Mouse (Mus musculus) heart, adult 2 months (tissue): ENCODE measurements at regions not wholly inside any gene's neighbourhood (a gene's known extent, or its start where the extent isn't known, plus 50 kb on each side); places are given as distances from the start of the nearest gene placed in this dataset.

Experiments
- DNase-seq, 2 experiments: peaks; one replicate each; pipeline ENCODE4 v3.0.0; 2021
- H3K27ac ChIP-seq: fragments of 200-600 bp; 2 replicates; pipeline ENCODE4 v1.8.1; 2022
- H3K27me3 ChIP-seq: fragments of 200-500 bp; 2 replicates; pipeline ENCODE4 v1.6.1; 2012; ENCODE audit warnings: mild to moderate bottlenecking, low read length, inconsistent platforms, mixed read lengths; ENCODE audit not compliant: control insufficient read depth, insufficient read depth
- H3K36me3 ChIP-seq: fragments of 200-500 bp; 2 replicates; pipeline ENCODE4 v1.6.1; 2012; ENCODE audit warnings: low read length, inconsistent platforms; ENCODE audit not compliant: control insufficient read depth, insufficient read depth
- H3K4me1 ChIP-seq: fragments of 200-500 bp; 2 replicates; pipeline ENCODE4 v1.6.1; 2011; ENCODE audit warnings: low read length; ENCODE audit not compliant: control insufficient read depth, insufficient read depth
- H3K4me3 ChIP-seq: fragments of 200-600 bp; 2 replicates; pipeline ENCODE4 v1.8.1; 2022
- H3K79me2 ChIP-seq: fragments of 200-500 bp; replicated peaks from 2 replicates; pipeline ENCODE4 v1.6.1; 2012; ENCODE audit warnings: mild to moderate bottlenecking, inconsistent platforms, low read length, moderate library complexity, mixed read lengths; ENCODE audit not compliant: control insufficient read depth, insufficient read depth
- H3K9ac ChIP-seq: fragments of 200-500 bp; 2 replicates; pipeline ENCODE4 v1.6.1; 2012; ENCODE audit warnings: low read depth, mild to moderate bottlenecking, control low read depth, inconsistent platforms, low read length, mixed read lengths
- CTCF ChIP-seq: fragments of 200-600 bp; IDR thresholded peaks from 2 replicates; pipeline ENCODE4 v1.8.1; 2022; ENCODE audit warnings: antibody characterized with exemption, mild to moderate bottlenecking, moderate library complexity
- EP300 ChIP-seq: fragments of 200-500 bp; IDR thresholded peaks from 2 replicates; pipeline ENCODE4 v1.6.1; 2011; ENCODE audit warnings: low read depth, low read length, control low read depth; ENCODE audit not compliant: insufficient read depth
- POLR2A ChIP-seq: fragments of 200-500 bp; IDR thresholded peaks from 2 replicates; pipeline ENCODE4 v1.6.1; 2011; ENCODE audit warnings: mild to moderate bottlenecking, low read depth, low read length, control low read depth; ENCODE audit not compliant: insufficient read depth
- WGBS: fragments of 180-500 bp; shearing (Covaris S2); methylation state at CpG from one replicate; pipeline ENCODE4 v1.1.7; 2018; 5-methylcytosine and 5-hydroxymethylcytosine counted together
- intact Hi-C: fragments of 180-260 bp; cut with DNase I; formaldehyde crosslinking; loops from one replicate; pipeline ENCODE4 v1.15.1; 2025

DNA sequence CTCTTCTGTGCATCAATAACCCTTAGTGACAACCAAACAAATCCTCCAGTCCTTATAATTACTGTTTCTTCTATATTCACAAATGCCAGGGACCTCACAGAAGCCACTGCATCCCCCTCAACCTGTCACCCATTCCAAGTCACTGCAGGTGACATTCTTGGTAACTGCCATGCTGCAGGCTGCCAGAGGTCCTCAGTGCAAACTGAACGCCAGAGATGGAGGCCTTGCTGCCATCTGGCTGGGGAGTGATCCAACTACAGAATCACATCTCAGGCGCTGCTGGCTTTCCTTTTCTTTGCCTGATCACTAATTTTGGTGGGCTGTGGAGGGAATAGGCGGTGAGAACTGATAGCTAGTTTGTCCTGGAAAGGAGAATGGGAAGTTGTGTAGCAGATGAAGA, 155.4 kb downstream of the Nup35 start:
- WGBS = 65% methylated on average over 3 of the region's 3 CpGs
- intact Hi-C loops = no loop called here
- H3K79me2 ChIP-seq = no peaks in the 10 kb centered on the region
- no peak for DNase-seq
- no peaks in the 10 kb centered on the region for H3K36me3 ChIP-seq
- H3K4me3 ChIP-seq = no peak overlapping the region
- H3K9ac ChIP-seq = no peak overlapping the region
- H3K4me1 ChIP-seq = no peaks in the 10 kb centered on the region
- no peak overlapping the region for H3K27ac ChIP-seq
- no peaks in the 10 kb centered on the region for H3K27me3 ChIP-seq
- TF ChIP-seq CTCF (no peak), POLR2A (no peak), EP300 (no peak)

DNA sequence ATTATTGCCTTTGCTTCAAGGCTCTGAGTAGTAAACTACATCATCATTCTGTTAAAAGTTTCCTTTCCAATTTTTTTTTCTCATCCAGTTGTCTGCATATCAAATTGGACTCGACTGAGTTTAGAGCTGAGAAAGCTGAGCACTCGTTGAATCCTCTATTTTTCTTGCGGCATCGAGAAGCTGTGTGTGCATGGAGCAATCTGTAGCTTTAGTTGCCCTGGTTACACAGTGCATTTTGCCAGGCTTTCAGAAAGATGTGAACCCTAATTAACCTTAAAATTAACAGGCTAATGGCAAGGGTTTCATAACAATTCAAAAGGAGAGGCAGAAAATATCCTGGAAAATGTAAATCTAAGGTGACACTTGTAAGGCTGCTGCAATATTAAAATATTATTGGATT, 169.3 kb downstream of the Nup35 start:
- Histone ChIP-seq H3K79me2 (no peaks in the 10 kb centered on the region), H3K4me3 (no peak overlapping the region), H3K9ac (no peak overlapping the region), H3K27me3 (no peaks in the 10 kb centered on the region), H3K27ac (no peak overlapping the region), H3K36me3 (no peaks in the 10 kb centered on the region), H3K4me1 (no peaks in the 10 kb centered on the region)
- no peak for DNase-seq
- WGBS = 78% methylated on average over 4 of the region's 4 CpGs
- intact Hi-C loops = no loop called here
- no peak for TF ChIP-seq EP300
- no peak for TF ChIP-seq CTCF
- no peak for TF ChIP-seq POLR2A

DNA sequence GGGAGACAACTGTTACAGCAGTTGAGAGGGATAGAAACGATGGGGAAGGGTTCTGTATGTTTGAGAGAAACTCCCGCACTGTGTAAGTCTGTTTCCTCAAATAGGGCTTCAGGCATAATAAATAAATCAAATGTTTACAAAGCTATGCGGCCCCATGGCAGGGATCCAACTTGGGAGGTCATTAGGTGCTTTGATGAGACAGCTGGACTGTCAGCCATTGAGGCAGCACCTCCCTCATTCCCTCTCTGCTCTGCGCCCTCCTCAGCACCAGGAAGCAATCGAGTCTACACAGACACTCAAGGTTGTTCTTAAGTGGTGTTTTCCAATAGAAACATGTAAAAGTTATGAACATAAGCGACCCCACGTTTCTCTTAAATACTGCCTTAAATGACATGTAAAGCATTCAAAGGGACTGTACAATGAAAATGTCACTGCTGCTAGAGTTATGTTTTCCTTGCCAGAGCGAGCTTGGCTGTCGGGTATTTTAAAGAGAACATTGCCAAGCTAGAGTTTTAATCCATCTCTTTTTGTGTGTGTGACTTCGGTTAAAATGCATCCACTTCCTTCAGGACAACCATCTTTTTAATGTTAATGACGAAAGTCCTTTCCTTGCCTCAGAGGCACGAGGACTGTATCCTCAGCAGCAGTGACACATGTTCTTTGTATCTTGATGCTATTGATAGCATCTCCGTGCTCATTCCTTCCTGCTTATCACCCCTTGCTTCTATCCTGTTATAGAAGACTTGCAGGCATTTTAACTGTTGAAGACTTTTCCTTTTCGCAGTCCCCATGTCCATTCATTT, 176.5 kb downstream of the Nup35 start:
- H3K27ac ChIP-seq = no peak overlapping the region
- WGBS = 61% methylated on average over 14 of the region's 14 CpGs
- H3K4me1 ChIP-seq = no peaks in the 10 kb centered on the region
- no peak overlapping the region for H3K4me3 ChIP-seq
- H3K9ac ChIP-seq = no peak overlapping the region
- TF ChIP-seq CTCF (no peak), POLR2A (no peak), EP300 (no peak)
- intact Hi-C loops = no loop called here
- no peaks in the 10 kb centered on the region for H3K36me3 ChIP-seq
- H3K79me2 ChIP-seq = no peaks in the 10 kb centered on the region
- no peaks in the 10 kb centered on the region for H3K27me3 ChIP-seq
- DNase-seq = no peak

DNA sequence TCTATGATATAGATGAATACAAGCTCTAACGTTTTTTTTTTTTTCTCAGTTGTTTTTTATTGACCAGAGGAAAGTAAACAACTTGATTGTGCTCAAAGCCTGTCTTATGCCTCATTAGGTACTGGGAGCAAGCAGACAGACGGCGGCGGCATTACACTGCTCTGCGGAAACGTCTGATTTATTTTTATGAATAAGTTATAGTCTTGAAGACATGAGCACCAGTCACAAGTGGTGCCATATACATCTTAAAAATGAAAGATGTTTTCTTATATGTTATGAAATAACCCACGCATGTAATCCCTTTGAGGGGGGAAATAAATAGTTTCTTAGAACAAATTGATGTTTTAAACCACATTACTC, 177.1 kb downstream of the Nup35 start:
- intact Hi-C loops = no loop called here
- H3K4me1 ChIP-seq = no peaks in the 10 kb centered on the region
- TF ChIP-seq CTCF (no peak), EP300 (no peak), POLR2A (no peak)
- no peaks in the 10 kb centered on the region for H3K27me3 ChIP-seq
- no peak overlapping the region for H3K27ac ChIP-seq
- no peak for DNase-seq
- H3K4me3 ChIP-seq = no peak overlapping the region
- H3K79me2 ChIP-seq = no peaks in the 10 kb centered on the region
- no peak overlapping the region for H3K9ac ChIP-seq
- no peaks in the 10 kb centered on the region for H3K36me3 ChIP-seq
- WGBS = 83% methylated on average over 7 of the region's 7 CpGs

DNA sequence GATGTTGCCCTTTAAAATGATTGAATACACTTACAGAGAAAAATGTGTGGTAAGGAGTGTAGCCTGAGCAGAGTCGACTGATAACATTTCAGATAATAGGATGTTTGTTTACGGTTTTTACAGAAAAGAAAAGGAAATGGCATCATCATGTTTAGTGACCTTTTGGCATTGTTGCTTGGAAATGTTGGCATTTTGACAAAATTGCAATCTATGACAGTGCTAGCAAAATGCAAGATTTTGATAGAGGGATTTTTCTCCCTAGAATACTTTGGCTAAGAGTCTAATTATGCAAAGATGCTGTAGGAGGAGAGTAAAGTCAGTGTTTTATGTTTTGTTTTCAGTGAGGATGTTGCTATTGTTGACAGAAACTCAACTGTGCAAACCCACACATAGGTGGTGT, 202.2 kb downstream of the Nup35 start:
- DNase-seq = no peak
- 23% methylated on average over 2 of the region's 2 CpGs for WGBS

DNA sequence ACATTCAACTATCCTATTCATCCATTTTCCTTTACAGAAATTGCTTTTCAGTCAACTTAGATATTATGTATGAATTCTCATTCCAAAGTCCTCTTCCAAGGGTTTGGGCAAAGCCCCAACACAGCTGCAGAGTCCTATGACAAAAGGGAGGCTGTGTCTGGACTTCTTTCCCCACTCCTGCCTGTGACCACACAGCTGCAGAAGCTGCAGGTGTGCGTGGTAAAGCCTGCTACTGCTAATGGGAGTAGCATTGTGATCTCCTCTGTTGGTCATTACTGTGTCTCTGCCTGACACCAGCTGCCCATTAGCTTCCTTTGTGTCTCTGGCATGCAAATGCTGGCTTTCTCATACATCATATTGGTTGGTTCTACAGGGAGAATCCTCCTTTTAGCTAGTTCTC, 234.0 kb downstream of the Nup35 start:
- no peaks in the 10 kb centered on the region for H3K36me3 ChIP-seq
- no peaks in the 10 kb centered on the region; the same call in 1 of the 2 replicates for H3K4me1 ChIP-seq
- intact Hi-C loops = no loop called here
- TF ChIP-seq POLR2A = no peak
- no peak for TF ChIP-seq CTCF
- TF ChIP-seq EP300 = no peak
- H3K9ac ChIP-seq = no peak overlapping the region
- H3K27ac ChIP-seq = no peak overlapping the region
- H3K4me3 ChIP-seq = no peak overlapping the region
- WGBS = 68% methylated on average over 1 of the region's 1 CpGs
- no peak for DNase-seq
- no peaks in the 10 kb centered on the region for H3K79me2 ChIP-seq
- no peaks in the 10 kb centered on the region for H3K27me3 ChIP-seq

More for the DNA sequence above, 202.2 kb downstream of the Nup35 start:
- Histone ChIP-seq H3K36me3 (no peaks in the 10 kb centered on the region), H3K79me2 (no peaks in the 10 kb centered on the region), H3K4me3 (no peak overlapping the region), H3K4me1 (no peaks in the 10 kb centered on the region), H3K9ac (no peak overlapping the region), H3K27ac (no peak overlapping the region), H3K27me3 (no peaks in the 10 kb centered on the region)
- no peak for TF ChIP-seq POLR2A
- no peak for TF ChIP-seq CTCF
- TF ChIP-seq EP300 = no peak
- intact Hi-C loops = no loop called here
